Mouse (Mus musculus) kidney, adult 2 months (tissue): Measurements from ENCODE around the gene Zscan2.

Experiments used
- CTCF ChIP-seq: fragments of 200-500 bp; conservative IDR thresholded peaks from 2 replicates; pipeline ENCODE4 v1.5.1; 2011; ENCODE audit warnings: low read depth, mild to moderate bottlenecking, control low read depth, low read length, moderate library complexity, mixed read lengths; ENCODE audit not compliant: insufficient read depth, insufficient read length
- POLR2A ChIP-seq: fragments of 200-500 bp; IDR thresholded peaks from one replicate; pipeline ENCODE4 v1.6.1; 2011; ENCODE audit warnings: low read depth, low read length, control low read depth

DNA sequence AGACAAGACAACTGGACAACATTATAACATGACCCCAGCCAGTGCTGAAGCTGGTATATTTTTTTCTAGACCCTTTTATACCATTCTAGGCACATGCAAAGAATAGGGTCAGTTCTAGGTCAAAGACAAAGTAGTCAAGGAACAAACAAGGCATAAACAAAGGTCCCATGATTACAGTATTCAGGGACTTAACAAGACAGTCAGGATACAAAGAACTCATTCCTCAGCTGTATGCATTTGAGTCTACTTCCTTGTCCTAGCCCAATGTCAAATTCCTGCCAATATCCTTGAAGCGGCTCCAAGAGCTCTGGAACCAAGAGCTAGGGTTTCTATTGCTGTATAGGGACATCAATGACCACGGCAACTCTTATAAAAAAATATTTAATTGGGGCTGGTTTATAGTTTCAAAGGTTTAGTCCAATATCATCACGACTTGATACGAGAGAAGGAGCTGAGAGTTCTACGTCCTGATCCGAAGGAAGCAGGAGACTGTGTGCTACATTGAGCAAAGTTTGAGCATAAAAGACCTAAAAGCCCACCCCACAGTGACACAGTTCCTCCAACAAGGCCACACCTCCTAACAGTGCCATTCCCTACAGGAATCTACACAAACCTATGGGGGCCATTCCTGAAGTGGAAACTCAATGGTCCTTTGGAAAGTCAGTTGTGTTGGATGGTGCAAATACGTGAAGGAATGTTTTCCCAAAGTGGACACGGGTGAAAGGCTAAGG, 16.6 kb upstream of the Zscan2 start:
- TF ChIP-seq CTCF (no peak), POLR2A (no peak)
